Mouse (Mus musculus) heart, postnatal 25 days (tissue): ENCODE results near the gene Mrps2. TPM values are rescaled to one million over a fixed set of nuclear protein-coding genes. Genes with fewer than 3 reads are reported as not detected.
"Not testable (repeated sequence)": the region's sequence is repeated elsewhere in the genome, so short reads cannot be mapped to it uniquely, and the experiment has no call there.

Experiments used
- DNase-seq: peaks from one replicate; pipeline ENCODE4 v3.0.0; 2022; ENCODE audit warnings: low spot score
- intact Hi-C: fragments of 180-260 bp; cut with DNase I; formaldehyde crosslinking; loops from one replicate; pipeline ENCODE4 v1.15.1; 2025
- total RNA-seq, 2 experiments: library from RNA; stranded (reverse); gene quantifications; 2 replicates each; pipeline ENCODE4 v1.2.3; 2021

Mrps2 gene
- total RNA-seq, 2 experiments from 2014 or later = 43.0 to 43.9 TPM

DNA sequence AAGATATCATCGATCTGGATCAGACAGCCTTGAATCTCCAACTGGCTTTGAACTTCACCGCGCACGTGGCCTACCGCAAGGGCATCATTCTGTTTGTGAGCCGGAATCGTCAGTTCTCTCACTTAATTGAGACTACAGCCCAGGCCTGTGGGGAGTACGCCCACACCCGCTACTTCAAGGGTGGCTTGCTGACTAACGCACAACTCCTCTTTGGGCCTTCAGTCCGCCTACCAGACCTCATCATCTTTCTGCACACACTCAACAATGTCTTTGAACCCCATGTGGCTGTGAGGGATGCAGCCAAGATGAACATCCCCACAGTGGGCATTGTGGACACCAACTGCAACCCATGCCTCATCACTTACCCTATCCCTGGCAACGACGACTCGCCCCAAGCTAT lies 1.6 kb downstream of the Mrps2 start:
- intact Hi-C loops = no loop called here
- DNase-seq = no peak

DNA sequence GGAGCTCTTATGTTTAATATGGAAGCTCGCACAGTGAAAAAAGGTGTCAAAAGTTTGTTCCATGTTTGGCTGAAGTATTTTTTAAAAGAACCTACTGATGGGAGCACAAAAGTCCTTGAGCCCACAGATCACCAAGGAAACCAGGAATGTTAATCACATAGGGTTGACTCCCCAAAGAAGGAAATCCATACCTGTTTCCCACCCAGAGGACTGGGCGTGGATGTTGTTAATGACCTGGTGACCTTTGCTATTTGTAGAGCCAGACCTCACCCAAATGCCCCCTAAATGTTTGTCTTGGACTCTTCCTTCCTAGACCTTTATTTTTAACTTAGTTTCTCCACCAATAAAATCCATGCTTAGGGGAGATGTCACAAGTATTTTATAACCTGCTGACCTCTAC lies 2.7 kb downstream of the Mrps2 start:
- DNase-seq = no peak

GRCm38 (mm10) chr2:28472011-28472410 lies 4.1 kb downstream of the Mrps2 start:
- intact Hi-C loops, DNase-seq: not testable (repeated sequence)

More for the DNA sequence above, 2.7 kb downstream of the Mrps2 start:
- intact Hi-C loops = no loop called here

DNA sequence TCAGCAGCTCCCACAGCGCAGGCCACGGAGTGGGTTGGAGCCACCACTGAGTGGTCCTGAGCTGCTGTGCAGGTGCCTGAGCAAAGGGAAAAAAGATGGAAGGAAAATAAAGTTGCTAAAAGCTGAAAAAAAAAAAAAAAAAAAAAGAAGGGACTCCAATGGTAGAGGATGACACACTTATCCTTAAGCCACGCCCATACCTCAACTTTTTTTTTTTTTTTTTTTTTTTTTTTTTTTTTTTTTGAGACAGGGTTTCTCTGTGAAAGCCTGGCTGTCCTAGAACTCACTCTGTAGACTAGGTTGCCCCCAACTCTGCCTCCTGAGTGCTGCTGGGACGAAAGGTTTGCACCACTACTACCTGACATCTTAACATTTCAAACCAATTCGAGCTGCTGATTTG lies 10.1 kb downstream of the Mrps2 start:
- DNase-seq, intact Hi-C loops: not testable (repeated sequence)

DNA sequence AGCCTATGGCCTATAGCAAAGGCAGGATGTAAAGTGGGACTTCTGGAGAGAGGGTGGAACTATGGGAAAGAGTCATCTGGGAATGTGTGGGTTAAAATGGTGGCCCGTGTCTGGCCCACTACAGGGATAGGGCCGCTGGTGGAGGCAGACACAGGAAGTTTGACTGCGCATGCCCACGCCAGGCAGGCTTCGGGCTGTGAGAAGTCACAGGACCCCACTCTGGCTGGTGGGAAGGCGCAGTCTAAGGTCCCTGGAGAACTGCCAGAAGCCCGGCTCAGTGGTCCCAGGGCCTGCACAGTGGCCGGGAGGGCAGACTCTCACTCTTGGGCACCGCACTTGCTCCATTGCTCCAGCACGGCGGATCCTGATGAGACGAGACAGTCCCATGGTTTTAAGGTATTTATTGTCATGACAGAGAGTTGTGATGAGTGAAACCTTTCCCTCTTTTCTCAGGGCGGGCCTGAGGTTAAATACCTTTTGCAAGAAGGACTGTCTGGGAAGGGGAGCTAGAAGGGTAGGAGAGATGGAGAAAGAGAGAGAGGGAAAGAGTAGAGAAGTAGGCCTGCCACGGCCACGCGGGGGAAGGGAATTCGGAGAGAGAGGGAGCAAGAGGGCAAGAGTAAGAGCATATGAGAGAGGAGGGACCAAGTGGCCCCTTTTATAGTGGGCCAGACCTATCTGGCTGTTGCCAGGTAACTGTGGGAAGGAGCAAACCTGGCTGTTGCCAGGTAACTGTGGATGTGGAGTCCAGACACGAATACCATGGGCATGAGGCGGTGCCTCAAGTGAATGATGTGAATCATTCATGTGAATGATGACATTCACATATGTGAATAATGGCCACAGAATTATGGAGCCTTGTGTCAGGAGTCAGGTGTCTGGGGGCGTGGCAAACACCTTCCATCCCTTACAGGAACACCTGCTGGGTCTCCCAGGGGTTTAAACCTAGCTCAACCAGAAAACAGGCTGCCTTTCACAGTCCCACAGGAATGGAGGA lies 11.6 kb downstream of the Mrps2 start:
- DNase-seq = no peak
- intact Hi-C loops = no loop called here

DNA sequence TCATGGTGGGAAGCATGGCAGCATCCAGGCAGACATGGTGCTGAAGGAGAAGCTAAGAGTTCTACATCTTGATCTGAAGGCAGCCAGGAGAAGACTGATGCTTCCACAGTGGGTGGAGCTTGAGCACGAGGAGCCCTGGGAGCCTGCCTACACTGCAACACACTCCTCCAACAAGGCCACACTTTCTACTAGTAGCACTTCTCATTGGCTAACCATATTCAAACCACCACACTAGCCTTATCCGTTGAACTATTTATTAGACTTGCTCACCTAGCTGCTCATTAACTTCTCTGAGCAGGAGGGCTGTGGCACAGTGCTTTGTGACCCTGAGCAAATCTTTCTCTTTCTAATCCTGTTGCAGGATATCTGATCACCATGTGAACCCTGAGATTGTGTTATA lies 16.0 kb downstream of the Mrps2 start:
- intact Hi-C loops = no loop called here
- no peak for DNase-seq

- intact Hi-C loops = no loop called here
- no peak for DNase-seq
Observed at GRCm38 (mm10) chr2:28494521-28494920, 26.7 kb downstream of the Mrps2 start.

DNA sequence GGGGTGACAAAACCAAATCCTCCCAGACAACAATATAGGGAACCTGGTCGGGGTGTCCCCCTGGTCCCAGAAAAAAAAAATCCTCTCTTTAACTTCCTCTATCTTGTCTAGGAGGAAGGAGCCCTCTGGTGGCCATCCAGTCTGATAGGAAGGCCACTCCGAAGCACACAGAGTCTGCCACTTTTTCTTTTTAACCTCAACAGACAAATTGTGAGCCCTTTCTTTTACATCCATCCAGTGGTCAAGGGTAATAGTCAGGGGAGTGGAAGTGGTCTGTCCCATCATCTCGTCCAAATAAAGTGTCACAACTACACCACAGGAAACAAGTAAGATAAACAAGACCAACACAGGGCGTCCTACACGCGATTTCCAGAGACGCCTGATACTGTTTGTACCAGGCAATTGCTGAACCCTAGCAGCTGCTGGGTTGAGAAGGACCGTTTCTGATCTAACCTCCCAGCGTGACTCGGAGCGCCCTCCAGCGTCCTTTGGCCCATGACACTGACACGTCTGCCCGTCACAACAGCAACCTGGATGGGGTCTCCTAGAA lies 27.4 kb downstream of the Mrps2 start:
- no peak for DNase-seq
- intact Hi-C loops = no loop called here

GRCm38 (mm10) chr2:28495801-28496595 lies 28.1 kb downstream of the Mrps2 start:
- intact Hi-C loops = no loop called here
- DNase-seq = no peak

- no peak for DNase-seq
- intact Hi-C loops = no loop called here
Observed at GRCm38 (mm10) chr2:28496671-28497070, 28.8 kb downstream of the Mrps2 start, which contains the start of gene Gbgt1. Gene Gbgt1 (plus strand): TSS chr2:28496891.

DNA sequence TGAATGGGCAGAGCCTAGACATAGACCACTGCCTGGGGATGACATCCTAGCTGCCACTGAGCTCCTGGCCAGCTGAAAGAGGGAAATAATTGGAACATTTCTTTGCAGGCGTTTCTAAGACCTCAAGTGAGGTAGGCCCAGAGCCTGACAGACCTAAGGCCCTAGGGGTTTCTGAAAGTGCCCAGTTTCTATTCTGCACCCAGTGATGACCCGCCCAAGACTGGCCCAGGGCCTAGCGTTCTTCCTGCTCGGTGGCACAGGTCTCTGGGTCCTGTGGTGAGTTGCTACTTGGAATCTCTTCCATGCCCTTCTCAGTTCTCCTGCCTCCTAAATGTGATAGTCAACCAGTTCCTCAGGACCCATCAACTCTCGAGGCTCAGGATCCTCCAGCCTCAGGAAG lies 29.7 kb downstream of the Mrps2 start:
- DNase-seq = no peak

DNA sequence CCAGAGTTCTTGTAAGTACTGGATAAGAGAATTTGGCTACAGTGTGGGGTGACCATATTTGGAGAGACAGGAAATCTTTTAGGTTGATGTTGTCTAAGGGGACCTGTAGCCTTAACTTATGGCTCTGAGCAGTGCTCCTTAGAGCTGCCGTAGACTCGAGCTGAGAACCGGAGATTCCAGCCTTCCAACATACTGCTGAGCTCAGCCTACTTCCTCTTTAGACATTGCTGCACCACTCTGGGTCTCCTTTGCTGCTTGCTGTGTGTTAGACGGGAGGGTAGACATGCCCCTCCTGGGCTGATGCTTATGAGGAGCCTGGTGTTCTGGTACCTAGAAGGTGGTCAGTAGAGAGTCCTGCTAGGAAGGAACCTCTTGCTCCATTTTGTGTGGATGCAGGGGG lies 30.6 kb downstream of the Mrps2 start:
- DNase-seq = no peak
- intact Hi-C loops = no loop called here

More for the DNA sequence above, 29.7 kb downstream of the Mrps2 start:
- intact Hi-C loops = no loop called here

- DNase-seq = no peak
- intact Hi-C loops = no loop called here
Observed at GRCm38 (mm10) chr2:28502987-28503386, 35.1 kb downstream of the Mrps2 start.

GRCm38 (mm10) chr2:28504676-28505075 lies 36.8 kb downstream of the Mrps2 start:
- intact Hi-C loops = no loop called here
- no peak for DNase-seq

- intact Hi-C loops = no loop called here
- DNase-seq = no peak
Observed at GRCm38 (mm10) chr2:28505795-28506194, 37.9 kb downstream of the Mrps2 start, which contains the start of gene Gm10134. Gene Gm10134 (plus strand): TSS chr2:28506095.

DNA sequence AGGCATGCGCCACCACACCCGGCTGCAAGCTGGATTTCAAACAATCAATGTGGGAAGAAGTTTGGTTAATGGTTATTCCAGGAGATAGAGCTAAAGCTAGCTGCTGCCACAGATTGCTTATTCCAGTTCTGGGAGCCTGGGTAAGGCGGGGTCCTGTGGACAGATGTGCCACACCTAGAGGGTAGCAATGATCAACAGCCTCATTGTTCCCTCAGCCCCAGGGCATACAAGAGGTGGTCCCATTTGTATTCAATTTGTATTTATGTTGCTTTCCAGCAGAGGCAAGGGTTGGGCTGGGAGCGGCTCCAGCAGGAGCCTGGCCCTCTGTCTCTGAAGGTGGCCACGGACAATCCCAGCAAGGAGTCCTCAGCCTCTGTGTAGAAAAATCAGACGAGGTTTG lies 38.4 kb downstream of the Mrps2 start:
- intact Hi-C loops = no loop called here
- DNase-seq = peak; percentile 0

GRCm38 (mm10) chr2:28511600-28511999 lies 43.7 kb downstream of the Mrps2 start:
- intact Hi-C loops, DNase-seq: not testable (repeated sequence)

GRCm38 (mm10) chr2:28512798-28513401 lies 45.0 kb downstream of the Mrps2 start, which contains the start of gene Ralgds:
Gene Ralgds (plus strand): TSS chr2:28513125.
- intact Hi-C loops = no loop called here
- DNase-seq = no peak

DNA sequence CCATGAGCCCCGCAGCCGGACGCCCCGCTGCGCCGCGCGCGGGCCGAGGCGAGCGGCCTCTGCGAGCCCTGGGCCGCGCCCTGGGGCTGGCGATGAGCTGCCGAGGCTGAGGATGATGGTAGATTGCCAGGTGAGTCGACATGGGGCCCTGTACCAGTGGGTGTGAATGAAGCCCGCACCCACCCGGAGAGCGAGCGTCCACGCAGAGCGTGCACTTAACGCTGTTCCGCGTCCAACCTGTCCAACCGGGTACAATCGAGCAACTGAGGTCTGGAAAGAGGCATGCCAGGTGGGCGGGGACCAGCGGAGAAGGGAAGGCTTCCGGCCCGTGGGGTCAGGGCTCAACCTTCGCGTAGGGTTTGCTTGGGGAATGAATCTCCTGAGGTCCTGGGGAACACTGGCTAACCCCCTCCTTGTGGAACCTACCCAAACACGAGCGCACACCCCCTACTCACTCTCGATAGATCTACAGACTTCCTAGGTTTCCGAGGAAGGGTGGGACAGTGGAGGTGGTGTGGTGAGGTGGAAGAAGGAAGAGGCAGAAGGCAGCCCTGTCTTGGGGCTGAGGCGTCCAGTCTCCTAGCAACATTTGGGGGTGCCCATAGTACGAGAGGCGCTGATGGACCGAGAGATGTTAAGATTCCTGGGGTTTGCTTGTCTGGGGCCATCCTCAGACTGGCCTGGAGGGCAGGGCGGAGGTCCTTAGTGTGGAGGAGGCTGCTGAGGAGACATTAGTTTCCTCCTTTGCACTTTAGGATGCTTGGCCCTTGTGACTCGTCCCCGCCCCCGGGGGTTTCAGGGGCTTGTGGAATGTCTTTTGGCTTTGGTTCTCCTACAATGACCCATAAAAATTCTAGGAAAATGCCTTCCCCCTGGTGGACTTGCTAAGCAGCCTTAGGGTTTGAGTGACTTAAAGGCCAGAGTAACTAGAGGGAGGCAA lies 45.8 kb downstream of the Mrps2 start:
- no peak for DNase-seq

More for the DNA sequence above, 45.8 kb downstream of the Mrps2 start:
- intact Hi-C loops = loop anchor here (1.0 kb wide), 1 partner anchor 35 kb away; no protein-coding TSS in a partner anchor
